Mouse (Mus musculus) heart, embryonic 15.5 days (tissue): ENCODE measurements at regions not wholly inside any gene's neighbourhood (a gene's known extent, or its start where the extent isn't known, plus 50 kb on each side); places are given as distances from the start of the nearest gene placed in this dataset.

Experiments used
- ATAC-seq: fragments of 200-750 bp; cut with Nextera tagmentation; replicated peaks from 2 replicates; pipeline ENCODE4 v1.8.0; 2017; ENCODE audit warnings: low read depth, moderate TSS enrichment; ENCODE audit not compliant: insufficient number of reproducible peaks, insufficient read depth, low FRiP score
- H3K27ac ChIP-seq: fragments of 300-500 bp; sonication (generic); 2 replicates; pipeline ENCODE4 v1.5.1; 2015; ENCODE audit warnings: mild to moderate bottlenecking, inconsistent platforms
- H3K27me3 ChIP-seq: fragments of 300-500 bp; sonication (generic); 2 replicates; pipeline ENCODE4 v1.6.1; 2015; ENCODE audit warnings: inconsistent platforms
- H3K36me3 ChIP-seq: fragments of 300-500 bp; sonication (generic); 2 replicates; pipeline ENCODE4 v1.6.1; 2015; ENCODE audit warnings: mild to moderate bottlenecking, inconsistent platforms
- H3K4me1 ChIP-seq: fragments of 300-500 bp; sonication (generic); replicated peaks from 2 replicates; pipeline ENCODE4 v1.6.1; 2015; ENCODE audit warnings: inconsistent platforms
- H3K4me2 ChIP-seq: fragments of 300-500 bp; sonication (generic); 2 replicates; pipeline ENCODE4 v1.6.1; 2015; ENCODE audit warnings: inconsistent platforms, mild to moderate bottlenecking, moderate library complexity
- H3K4me3 ChIP-seq: fragments of 300-500 bp; sonication (generic); 2 replicates; pipeline ENCODE4 v1.5.1; 2015; ENCODE audit warnings: mild to moderate bottlenecking, inconsistent platforms
- H3K9ac ChIP-seq: fragments of 300-500 bp; sonication (generic); 2 replicates; pipeline ENCODE4 v1.6.1; 2015; ENCODE audit warnings: mild to moderate bottlenecking, inconsistent platforms
- H3K9me3 ChIP-seq: fragments of 300-500 bp; sonication (generic); replicated peaks from 2 replicates; pipeline ENCODE4 v1.6.1; 2016; ENCODE audit warnings: inconsistent platforms
- WGBS: fragments of 180-500 bp; shearing (Covaris S2); methylation state at CpG from one replicate; pipeline ENCODE4 v1.1.7; 2015; ENCODE audit warnings: mixed read lengths; 5-methylcytosine and 5-hydroxymethylcytosine counted together

DNA sequence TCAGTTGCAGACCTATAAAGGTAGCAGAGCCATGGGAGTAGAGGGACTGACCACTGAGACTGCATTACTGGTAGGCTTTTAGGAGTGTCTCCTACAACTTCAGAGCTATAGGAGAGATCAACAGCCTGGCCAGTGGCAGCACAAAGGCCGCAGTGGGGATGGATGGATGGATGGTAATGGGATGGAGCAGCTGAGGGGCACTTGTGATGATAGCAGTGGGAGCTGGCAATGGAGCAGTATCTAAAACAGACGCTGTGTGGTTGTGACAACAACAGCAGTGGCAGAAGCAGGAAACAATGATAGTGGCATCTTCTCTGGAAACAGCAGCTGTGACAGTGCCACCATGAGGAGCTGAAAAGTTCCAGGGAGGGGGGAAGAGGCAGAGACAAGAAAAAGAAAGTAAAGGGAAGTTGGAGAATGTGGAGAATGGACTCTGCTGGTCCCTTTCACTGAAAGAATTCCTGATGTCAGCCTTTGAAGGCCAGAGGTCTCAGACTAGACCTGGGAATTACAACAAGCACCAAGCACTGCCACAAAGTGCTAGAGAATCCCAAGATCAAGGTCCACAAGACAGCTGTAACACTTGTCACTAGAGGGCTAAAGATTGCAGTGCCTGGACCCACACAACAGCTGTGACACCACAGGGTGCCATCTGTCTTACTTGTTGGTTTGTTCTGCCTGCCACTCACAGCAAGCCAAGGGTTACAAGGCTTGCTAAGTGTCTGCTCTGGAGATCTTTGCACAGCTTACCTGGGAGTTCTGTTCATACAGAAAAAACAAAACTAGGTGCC, 624.1 kb upstream of the Pitx2 start:
- no peaks in the 10 kb centered on the region for H3K4me1 ChIP-seq
- no peaks in the 10 kb centered on the region for H3K27me3 ChIP-seq
- no peak overlapping the region for H3K4me2 ChIP-seq
- WGBS, result 35% methylated on average over 2 of the region's 2 CpGs
- no peaks in the 10 kb centered on the region for H3K36me3 ChIP-seq
- H3K27ac ChIP-seq, result no peak overlapping the region
- no peak overlapping the region for H3K9ac ChIP-seq
- H3K9me3 ChIP-seq, result no peaks in the 10 kb centered on the region
- H3K4me3 ChIP-seq, result no peak overlapping the region
- ATAC-seq, result no peak

DNA sequence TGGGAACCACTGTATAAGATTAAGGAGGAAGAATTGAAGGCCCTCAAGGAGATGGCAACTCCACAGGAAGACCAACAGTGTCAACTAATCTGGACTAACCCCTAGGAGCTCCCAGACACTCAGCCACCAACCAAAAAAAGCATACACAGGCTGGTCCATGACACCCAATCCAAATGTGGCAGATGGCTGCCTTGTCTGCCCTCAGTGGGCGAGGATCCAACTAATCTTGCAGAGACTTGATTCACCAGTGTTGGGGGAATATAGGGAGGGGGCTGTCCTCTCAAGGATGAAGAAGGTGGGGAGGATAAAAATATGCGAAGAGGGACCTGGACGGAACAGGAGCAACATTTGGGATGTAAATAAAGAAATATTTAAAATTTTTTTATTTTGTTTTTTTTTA, 629.1 kb upstream of the Pitx2 start:
- Histone ChIP-seq H3K9ac (no peak overlapping the region), H3K4me3 (no peak overlapping the region), H3K27me3 (no peaks in the 10 kb centered on the region), H3K36me3 (no peaks in the 10 kb centered on the region), H3K27ac (no peak overlapping the region), H3K4me2 (no peak overlapping the region), H3K4me1 (no peaks in the 10 kb centered on the region), H3K9me3 (no peaks in the 10 kb centered on the region)
- no peak for ATAC-seq
- WGBS, result 84% methylated on average over 3 of the region's 3 CpGs

DNA sequence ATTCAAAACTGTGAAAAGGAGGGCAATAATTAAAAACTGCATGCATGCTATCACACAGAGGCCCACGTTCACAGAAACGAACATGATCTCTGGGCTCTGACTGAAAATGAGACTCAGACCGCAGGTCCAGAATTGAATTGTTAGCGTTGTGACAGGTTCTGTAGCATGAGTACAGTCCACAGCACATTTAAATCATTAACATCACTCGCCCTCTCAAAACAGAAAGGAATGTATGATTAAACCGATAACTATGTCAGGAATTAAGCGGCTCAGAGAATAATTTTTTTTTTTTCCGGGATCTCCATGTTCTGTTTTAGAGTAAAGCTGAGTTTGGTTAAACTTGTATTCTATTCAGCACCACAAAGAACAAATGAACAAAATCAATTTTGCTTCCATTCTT, 634.3 kb upstream of the Pitx2 start:
- H3K27me3 ChIP-seq, result no peaks in the 10 kb centered on the region
- no peaks in the 10 kb centered on the region for H3K36me3 ChIP-seq
- WGBS, result 66% methylated on average over 8 of the region's 8 CpGs
- ATAC-seq, result no peak
- no peak overlapping the region for H3K27ac ChIP-seq
- no peaks in the 10 kb centered on the region for H3K9me3 ChIP-seq
- no peaks in the 10 kb centered on the region for H3K4me1 ChIP-seq
- no peak overlapping the region for H3K4me3 ChIP-seq
- no peak overlapping the region for H3K4me2 ChIP-seq
- H3K9ac ChIP-seq, result no peak overlapping the region

DNA sequence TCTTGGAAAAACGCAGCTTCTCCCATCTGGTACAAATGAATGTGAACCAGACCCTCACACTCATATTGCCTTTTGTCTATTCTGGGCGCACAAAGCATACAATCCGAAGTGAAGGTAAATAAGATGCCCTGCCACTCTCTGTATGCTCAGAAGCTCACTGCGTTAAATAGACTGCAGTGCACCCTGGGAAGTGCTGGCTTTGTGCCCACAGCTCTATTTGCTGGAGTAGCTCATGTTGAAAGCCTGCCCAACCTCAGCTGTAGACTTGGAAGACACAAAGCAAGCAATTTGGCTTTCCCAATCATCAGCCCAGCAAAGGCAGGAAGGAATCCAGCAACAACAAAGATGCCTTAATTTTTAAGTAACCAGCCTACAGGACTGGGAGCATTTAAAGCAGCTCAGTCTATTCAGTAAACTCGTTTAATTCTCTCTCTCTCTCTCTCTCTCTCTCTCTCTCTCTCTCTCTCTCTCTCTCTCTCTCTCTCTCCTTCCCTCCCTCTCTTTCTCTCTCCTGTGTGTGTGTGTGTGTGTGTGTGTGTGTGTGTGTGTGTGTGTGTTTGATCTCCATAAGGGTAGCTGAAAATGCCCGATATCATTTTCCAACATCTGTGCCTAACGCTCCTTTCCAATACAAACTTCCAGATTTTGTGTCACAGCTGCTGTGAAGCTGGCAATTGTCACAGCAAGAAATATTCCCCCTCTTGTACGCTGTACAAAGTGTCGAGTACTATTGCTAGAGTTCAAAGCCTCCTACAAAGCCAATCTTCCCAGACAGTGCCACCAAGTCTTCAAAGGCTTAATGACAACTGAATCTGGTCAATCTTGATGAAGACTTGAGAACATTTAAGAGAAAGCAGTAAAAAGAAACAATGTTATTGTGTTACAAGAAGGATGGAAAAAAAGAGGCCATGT, 650.5 kb upstream of the Fam241a start:
- Histone ChIP-seq H3K4me1 (0 out of 2 replicates have a peak, but pooled peaks cover 2% of the 10 kb centered on the region), H3K9me3 (no peaks in the 10 kb centered on the region), H3K36me3 (no peaks in the 10 kb centered on the region), H3K27ac (no peak overlapping the region), H3K9ac (no peak overlapping the region), H3K4me3 (no peak overlapping the region), H3K4me2 (no peak overlapping the region), H3K27me3 (no peaks in the 10 kb centered on the region)
- ATAC-seq, result no peak
- WGBS, result 54% methylated on average over 9 of the region's 9 CpGs

DNA sequence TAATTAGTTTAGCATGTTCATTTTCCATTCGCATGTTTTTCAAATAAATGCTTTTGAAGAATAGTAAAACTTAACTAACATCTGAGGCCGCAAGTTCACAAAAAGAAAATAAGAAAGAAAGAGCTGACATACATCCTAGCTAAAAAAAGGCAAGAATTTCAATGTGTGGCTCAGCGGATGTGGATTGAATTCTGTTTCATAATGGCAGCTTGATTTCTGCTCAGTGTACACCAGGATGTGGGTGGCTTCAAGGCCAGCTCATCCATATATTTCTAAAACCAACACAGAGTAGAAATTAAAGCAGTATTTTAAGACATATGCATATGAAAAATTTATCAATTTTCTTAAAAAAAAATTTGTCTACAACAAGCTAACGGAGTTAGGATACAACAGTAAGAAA, 629.3 kb upstream of the Fam241a start:
- Histone ChIP-seq H3K4me3 (no peak overlapping the region), H3K9ac (no peak overlapping the region), H3K9me3 (no peaks in the 10 kb centered on the region), H3K27me3 (peaks cover 65% of the 10 kb centered on the region), H3K4me1 (peaks cover 2% of the 10 kb centered on the region; the same call in 1 of the 2 replicates), H3K4me2 (no peak overlapping the region), H3K27ac (no peak overlapping the region), H3K36me3 (no peaks in the 10 kb centered on the region)
- no peak for ATAC-seq
- WGBS, result 91% methylated on average over 4 of the region's 4 CpGs

DNA sequence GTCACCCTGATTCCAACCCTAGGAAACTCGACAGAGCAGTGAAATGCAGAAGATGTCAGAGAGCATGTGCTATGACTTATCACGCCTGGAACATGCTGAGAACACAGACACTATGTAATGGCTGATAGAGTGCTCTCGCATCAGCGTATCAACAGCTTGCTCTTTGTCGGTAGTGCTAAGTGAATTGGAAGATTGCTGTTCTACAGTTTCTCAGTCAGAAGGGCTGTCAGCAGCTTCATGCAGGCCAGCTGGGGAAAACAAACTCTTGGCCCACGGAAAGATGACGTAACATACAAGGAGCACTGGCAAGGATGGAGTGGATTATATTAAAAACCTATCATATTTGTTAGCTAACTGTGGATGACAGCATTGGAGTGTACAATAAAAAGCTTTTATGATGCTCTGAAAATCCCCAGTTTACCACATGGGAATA, 624.6 kb upstream of the Fam241a start:
- H3K4me3 ChIP-seq, result peak overlapping the region; percentile 16
- no peaks in the 10 kb centered on the region for H3K9me3 ChIP-seq
- peaks cover 15% of the 10 kb centered on the region; the same call in 1 of the 2 replicates for H3K4me1 ChIP-seq
- peaks cover 43% of the 10 kb centered on the region for H3K27me3 ChIP-seq
- no peak overlapping the region for H3K27ac ChIP-seq
- peak overlapping the region; percentile 45; the same call in 1 of the 2 replicates for H3K4me2 ChIP-seq
- peak; percentile 86 for ATAC-seq
- H3K9ac ChIP-seq, result no peak overlapping the region
- H3K36me3 ChIP-seq, result no peaks in the 10 kb centered on the region
- 18% methylated on average over 7 of the region's 7 CpGs for WGBS

DNA sequence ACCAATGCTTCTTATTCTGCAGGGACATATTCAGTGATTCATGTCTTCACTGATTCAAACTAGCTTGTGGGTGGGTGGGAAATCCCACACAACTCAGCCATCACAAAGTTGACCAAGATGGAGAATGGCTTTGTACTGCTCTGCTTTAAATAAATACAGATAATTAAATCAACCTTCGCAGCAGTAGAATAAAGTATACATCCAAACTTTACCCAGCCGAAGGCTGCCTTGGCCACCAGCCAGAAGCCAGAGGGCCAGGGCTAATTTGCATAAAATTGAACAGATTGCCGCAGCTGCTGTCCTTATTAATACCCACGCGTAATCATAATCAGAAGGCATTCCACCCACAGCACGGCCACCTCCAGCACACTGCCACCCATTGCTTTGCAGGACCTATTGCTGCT, 623.8 kb upstream of the Fam241a start:
- peaks cover 46% of the 10 kb centered on the region for H3K27me3 ChIP-seq
- no peaks in the 10 kb centered on the region for H3K36me3 ChIP-seq
- WGBS, result 32% methylated on average over 6 of the region's 6 CpGs
- H3K4me2 ChIP-seq, result peak overlapping the region; percentile 45
- H3K4me3 ChIP-seq, result peak overlapping the region; percentile 16
- no peak for ATAC-seq
- no peak overlapping the region for H3K9ac ChIP-seq
- H3K4me1 ChIP-seq, result peaks cover 15% of the 10 kb centered on the region; the same call in 1 of the 2 replicates
- 0 out of 2 replicates have a peak overlapping the region, but pooled peaks have one; percentile 36 for H3K27ac ChIP-seq
- no peaks in the 10 kb centered on the region for H3K9me3 ChIP-seq

DNA sequence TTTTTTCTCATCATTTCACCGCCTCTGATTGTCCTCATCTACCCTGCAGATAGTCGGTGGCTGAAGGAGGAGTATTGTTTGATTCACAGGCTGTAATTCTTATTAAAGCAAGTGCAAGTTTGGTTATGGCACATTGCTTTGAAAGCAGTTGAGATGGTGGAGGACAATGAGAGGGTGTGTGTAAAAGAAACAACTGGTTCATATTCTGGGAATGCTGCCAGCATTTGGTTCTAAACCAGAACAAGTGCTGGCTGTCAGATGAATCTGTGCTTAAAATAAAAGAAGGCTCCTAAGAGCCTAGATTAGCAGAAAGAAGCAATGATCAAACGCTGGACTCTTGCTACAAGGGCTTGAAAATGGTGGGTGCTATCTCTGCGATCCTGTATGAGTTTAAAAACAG, 622.7 kb upstream of the Fam241a start:
- Histone ChIP-seq H3K27me3 (peaks cover 37% of the 10 kb centered on the region), H3K27ac (no peak overlapping the region), H3K4me1 (peaks cover 15% of the 10 kb centered on the region; the same call in 1 of the 2 replicates), H3K4me2 (no peak overlapping the region), H3K9ac (no peak overlapping the region), H3K9me3 (no peaks in the 10 kb centered on the region), H3K4me3 (no peak overlapping the region), H3K36me3 (no peaks in the 10 kb centered on the region)
- 30% methylated on average over 4 of the region's 4 CpGs for WGBS
- ATAC-seq, result no peak

DNA sequence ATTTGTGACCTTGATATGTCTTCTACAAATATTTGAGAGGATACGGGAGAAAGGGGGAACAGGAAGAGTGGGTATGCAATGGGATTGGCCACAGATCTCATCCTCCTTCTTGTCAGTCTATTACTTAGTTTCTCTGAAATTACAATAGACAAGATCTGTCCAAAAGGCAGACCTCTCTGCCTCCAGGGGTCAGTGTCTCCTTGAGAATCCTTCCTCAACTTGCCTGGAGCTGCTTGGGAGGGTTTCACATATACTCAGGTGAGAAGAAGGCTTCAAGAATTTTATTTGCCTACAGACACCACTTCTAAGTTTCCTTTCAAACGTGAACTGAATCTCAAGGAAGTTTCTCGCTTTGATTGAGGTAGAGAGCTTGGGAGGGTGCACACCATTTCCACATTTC, 575.0 kb upstream of the Fam241a start:
- H3K9me3 ChIP-seq, result no peaks in the 10 kb centered on the region
- H3K9ac ChIP-seq, result no peak overlapping the region
- no peaks in the 10 kb centered on the region for H3K36me3 ChIP-seq
- no peak overlapping the region for H3K4me3 ChIP-seq
- H3K4me2 ChIP-seq, result no peak overlapping the region
- H3K27me3 ChIP-seq, result no peaks in the 10 kb centered on the region
- no peak overlapping the region for H3K27ac ChIP-seq
- WGBS, result 51% methylated on average over 3 of the region's 3 CpGs
- no peaks in the 10 kb centered on the region for H3K4me1 ChIP-seq
- no peak for ATAC-seq

DNA sequence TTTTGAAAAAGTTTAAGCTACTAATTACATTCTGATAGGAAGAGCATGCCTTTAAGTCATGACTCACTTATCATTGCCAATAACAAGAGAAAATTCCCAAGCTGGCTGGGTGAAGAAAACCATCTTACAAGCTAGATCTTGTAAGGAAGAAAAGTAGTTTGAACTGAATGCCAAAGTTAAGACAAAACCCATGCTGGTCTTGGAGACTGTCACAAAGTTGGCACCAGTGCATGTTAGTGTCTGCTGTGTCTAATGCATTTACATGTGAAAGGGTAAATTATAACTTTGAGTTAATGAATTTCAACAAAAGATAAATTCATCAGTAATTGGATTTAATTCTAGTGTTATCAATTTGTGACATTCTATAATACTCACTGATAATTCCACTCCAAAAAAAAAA, 533.6 kb upstream of the Fam241a start:
- no peaks in the 10 kb centered on the region for H3K4me1 ChIP-seq
- ATAC-seq, result no peak
- no peaks in the 10 kb centered on the region for H3K9me3 ChIP-seq
- H3K36me3 ChIP-seq, result no peaks in the 10 kb centered on the region
- H3K4me2 ChIP-seq, result no peak overlapping the region
- H3K9ac ChIP-seq, result no peak overlapping the region
- no peaks in the 10 kb centered on the region for H3K27me3 ChIP-seq
- no peak overlapping the region for H3K4me3 ChIP-seq
- H3K27ac ChIP-seq, result no peak overlapping the region

DNA sequence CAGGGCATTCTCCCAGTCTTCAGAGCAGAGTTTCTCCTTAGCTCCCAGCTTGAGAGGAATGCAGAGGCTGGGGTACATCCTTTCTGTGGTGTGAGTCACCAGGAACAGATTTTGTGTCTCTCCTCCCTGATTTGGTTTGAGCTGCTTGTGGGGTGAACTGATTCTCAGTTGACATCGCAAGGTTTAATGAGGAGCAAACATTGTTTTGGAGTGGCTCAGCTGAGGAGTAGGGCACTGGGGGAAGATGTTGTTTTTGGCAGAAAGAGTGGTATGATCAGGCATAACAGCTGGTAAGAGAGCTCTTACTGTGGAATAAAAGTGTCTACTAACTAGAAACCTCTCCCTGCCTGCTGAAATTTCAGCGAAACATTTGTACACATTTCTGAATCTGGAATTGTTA, 519.4 kb upstream of the Fam241a start:
- H3K27ac ChIP-seq, result no peak overlapping the region
- no peak overlapping the region for H3K4me3 ChIP-seq
- WGBS, result 68% methylated on average over 2 of the region's 2 CpGs
- no peak for ATAC-seq
- H3K4me2 ChIP-seq, result no peak overlapping the region
- H3K36me3 ChIP-seq, result no peaks in the 10 kb centered on the region
- H3K9ac ChIP-seq, result no peak overlapping the region
- H3K9me3 ChIP-seq, result no peaks in the 10 kb centered on the region
- H3K4me1 ChIP-seq, result no peaks in the 10 kb centered on the region
- no peaks in the 10 kb centered on the region for H3K27me3 ChIP-seq
